Mouse (Mus musculus) spleen, postnatal 36 days (tissue): ENCODE data around the gene Il25.
"Not testable (repeated sequence)": the region's sequence is repeated elsewhere in the genome, so short reads cannot be mapped to it uniquely, and the experiment has no call there.

Source experiments
- DNase-seq, 2 experiments: peaks; one replicate each; pipeline ENCODE4 v3.0.0; 2022; ENCODE audit warnings: low spot score in 2 of 2, mixed read lengths in 1 of 2

The Il25 gene

DNA sequence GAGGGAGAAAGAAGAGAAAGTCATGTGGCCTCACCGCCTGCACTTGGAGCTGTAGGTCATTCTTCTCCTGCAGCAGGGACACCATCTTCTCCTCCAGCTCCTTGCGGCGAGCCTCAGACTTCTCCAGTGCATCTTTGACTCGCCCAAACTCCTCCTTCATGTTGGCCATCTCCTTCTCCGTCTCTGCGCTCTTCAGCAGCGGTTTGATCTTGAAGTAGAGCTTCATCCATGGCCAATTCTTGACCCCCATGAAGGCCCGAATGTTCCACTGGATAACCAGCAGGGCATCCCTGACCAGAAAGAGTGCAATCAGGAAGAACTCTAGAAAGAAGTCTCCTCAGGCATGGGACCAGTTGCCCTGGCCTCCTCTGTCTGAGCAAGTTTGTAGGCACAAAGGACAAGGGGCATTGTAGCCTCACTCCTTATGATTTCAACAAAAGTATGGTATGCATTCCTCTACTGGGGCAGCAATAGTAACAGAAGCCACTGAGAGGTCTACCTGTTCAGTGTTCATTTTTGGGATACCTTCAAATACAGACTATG is 21.2 kb downstream of the Il25 start:
- DNase-seq = no peak

DNA sequence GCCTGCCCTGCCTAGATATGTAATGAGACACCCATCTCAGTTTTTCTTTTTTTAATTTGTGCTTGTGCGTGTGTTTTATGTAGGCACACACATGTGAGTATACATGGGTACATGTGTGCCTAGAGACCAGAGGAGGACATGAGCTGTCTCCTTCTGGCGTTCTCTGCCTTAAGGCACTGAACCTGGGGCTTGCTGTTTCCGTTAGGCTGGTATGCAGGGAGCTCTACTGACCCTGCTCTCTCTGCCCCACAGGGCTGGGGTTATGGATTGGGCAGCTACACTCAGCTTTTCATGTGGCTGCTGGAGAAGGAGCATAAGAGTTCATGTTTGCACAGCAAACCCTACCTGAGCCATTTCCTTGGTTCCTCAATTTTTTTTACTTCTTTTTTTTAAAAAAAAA is 22.0 kb downstream of the Il25 start:
- no peak for DNase-seq

DNA sequence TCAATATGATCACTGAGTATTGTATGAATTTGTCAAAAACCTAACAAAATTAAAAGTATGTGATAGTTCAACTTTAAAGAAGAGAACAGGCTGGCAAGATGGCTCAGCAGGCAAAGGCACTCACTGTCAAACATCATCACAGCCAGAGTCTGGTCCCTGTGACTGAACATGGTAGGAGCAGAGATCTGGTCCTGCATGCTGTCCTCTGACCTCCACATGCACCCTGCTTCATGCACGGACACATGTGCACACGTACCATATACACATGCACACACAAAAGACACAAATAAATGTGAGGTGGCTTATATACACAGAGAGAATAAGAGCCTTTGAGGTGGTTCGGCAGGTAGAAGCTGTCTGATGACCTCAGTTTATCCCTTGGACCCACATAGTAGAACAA is 23.0 kb downstream of the Il25 start:
- no peak for DNase-seq

DNA sequence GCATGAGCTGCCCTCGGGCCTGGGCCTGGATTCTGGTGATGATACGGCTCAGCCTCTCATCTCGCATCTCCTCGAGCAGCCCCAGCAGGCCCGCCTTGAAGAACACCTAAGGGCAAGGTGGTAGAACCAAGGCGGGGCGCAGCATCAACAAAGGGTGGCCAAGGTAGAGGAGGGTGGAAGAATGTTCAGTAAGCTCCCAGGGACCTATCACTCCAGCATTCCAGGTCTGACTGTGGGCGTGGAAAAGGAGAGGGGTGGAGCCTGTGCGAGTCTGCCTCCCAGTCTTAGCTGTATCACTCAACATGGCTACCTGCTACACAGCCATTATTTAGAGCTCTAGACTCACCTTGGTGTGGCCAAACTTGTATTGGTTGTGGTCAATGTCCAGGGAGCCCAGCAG is 24.0 kb downstream of the Il25 start:
- no peak for DNase-seq

DNA sequence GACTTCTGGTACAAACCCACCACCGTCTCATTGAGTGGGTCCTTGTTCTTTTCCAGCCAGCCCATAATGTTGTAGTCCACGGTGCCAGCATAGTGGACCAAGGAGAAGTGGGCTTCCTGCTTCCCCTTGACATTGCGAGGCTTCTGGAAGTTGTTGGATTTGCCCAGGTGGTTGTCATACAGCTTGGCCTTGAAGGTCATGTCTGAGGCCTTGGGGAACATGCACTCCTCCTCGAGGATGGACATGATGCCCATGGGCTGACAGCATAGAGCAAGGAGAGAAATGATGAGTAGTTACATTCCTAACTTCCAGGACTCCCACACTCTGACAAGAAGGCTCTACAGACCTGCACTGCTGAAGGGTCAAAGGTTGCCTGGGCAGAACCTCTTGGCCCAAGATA is 26.0 kb downstream of the Il25 start:
- no peak for DNase-seq

DNA sequence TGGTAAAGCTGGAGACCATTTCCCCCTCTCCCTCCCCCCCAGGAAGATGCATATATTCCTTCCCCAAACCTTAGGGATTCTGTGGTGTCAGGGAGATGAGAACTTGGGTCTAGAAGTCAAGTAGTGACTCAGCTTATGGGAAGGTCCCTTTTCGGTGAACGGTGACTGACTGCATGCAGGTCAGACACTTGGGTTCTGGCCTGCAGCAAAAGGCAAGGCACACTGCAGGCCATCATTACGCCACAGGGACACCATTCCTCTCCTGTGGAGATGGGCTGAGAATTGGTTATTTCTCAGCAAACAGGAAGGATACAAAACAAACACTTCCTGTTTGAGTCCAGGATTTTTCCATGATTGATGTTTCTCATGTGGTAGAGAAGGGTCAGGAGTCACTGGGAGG is 26.7 kb downstream of the Il25 start:
- DNase-seq = no peak

DNA sequence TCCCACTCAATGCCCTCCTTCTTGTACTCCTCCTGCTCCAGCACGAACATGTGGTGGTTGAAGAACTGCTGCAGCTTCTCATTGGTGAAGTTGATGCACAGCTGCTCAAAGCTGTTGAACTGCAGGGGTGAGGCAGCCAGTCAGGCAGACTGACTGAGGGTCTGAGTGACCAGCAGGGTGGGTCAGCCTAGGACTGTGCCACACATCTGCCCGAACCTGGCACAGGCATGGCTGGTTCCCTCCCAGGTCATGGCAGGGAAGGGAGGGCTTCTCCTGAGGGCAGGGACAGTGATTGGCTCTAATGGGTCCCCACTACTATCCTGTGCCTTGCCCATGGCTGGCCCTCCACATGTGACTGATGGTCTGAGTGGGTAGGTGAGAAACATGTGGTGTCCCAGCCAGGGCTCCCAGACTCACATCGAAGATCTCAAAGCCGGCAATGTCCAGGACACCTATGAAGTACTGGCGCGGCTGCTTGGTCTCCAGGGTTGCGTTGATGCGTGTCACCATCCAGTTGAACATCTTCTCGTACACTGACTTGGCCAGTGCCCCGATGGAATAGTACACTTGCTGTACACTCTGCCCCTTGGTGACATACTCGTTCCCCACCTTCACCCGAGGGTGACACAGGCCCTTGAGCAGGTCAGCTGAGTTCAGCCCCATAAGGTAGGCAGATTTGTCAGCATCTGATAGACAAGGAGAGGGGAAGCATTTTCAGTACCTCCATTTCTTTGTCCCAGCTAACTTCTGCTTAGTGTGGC is 27.5 kb downstream of the Il25 start:
- not testable (repeated sequence) for DNase-seq

DNA sequence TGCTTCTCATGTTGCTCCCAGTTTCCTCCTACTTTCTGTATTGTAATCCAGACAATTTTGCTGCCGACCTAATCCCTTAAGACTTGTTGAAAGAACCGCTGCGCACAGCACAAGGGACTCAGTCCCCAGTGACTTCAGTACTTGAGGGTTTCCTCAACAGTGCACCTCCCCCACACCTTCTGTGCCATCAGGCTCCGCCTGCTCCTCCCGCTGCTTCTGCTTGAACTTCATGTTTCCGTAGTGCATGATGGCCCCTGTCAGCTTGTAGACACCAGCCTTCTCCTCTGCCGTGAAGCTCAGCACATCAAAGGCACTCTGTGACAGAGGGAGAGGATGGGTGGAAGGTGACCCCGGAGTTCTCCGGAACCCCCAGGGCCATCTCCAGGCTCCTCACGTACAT is 28.3 kb downstream of the Il25 start:
- no peak for DNase-seq

DNA sequence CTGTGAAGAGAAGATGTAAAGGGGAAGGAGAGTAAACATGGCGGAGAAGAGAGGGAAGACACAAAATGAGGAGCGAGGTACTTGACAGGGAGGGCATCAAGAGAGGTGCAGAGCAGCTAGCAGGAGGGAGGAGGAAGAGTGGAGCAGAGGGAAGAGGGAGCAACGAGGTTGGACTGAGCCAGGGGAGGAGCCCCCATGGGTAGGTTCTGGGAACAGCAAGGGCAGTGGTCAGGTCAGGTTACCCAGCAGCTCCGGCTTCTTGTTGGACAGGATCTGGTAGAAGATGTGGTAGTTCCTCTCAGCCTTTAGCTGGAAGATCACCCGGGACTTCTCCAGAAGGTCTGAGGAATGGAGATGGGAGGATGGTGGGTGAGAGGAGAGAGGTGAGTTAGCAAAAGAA is 29.0 kb downstream of the Il25 start:
- no peak for DNase-seq

DNA sequence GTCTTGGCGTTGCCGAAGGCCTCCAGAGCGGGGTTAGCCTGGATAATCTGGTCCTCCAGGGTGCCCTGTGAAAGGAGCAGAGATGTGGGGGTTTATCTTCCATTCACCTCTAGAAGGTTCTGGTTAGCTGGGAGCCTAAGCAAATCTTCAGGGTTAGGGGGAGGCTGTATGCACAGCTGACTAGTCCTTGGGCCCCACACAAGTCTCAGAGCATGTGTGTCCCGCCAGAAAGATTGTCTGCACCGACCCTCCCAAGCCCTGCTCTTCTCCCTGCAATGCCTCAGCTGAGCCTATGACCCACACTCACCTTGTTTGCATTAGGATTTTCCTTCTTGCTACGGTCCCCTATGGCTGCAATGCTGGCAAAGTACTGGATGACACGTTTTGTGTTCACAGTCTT is 30.2 kb downstream of the Il25 start:
- no peak for DNase-seq

DNA sequence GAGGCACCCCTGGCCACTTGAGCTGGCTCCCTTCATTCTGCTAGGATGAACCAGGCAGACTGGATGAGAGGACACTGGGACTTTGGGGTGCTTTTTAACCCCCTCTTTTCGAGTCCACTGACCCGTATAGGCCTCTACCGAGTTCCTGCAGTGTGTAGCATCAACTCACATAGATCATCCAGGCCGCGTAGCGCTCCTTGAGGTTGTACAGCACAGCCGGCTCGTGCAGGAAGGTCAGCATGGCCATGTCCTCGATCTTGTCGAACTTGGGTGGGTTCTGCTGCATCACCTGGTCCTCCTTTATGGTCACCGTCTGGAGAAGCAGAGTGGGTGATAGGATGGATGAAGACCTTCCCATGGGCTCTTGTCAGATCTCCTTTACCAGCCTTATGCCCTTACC is 31.2 kb downstream of the Il25 start:
- no peak for DNase-seq

DNA sequence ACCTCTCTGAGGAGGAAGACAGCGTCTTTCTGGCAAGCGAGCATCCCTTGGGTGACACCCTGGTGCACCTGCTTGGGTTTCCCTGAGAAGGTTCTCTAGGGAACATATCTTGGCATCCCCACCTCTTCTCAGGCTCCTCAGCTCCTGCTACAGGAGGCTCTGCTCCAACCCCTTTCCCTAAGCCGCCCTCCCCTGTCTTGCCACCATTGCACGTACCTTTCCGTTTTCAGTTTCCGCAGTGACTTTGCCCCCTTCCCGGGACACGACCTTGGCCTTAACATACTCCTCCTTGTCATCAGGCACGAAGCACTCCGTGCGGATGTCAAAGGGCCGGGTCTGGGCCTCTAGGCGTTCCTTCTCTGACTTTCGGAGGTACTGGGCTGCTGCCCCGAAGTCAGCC is 32.5 kb downstream of the Il25 start:
- no peak for DNase-seq

DNA sequence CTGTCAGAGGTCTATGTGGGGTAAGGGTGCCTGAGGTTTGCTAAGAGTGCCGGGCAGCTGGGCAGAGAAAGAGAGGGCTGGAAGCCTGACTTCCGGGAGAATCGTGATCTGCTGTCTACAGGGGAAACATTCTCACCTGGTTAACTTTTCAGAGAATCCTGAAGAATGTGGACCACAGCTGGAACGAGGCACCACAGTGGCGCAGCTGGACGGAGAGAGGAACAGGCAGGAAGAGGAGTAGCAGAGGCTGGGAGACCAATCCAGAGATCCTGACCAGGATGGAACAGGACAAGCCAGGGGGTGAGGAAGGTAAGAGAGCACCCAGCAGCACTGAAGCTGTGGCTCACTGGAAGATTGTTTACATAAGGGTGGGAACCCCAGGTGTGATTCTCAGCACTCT is 33.1 kb downstream of the Il25 start:
- no peak for DNase-seq

DNA sequence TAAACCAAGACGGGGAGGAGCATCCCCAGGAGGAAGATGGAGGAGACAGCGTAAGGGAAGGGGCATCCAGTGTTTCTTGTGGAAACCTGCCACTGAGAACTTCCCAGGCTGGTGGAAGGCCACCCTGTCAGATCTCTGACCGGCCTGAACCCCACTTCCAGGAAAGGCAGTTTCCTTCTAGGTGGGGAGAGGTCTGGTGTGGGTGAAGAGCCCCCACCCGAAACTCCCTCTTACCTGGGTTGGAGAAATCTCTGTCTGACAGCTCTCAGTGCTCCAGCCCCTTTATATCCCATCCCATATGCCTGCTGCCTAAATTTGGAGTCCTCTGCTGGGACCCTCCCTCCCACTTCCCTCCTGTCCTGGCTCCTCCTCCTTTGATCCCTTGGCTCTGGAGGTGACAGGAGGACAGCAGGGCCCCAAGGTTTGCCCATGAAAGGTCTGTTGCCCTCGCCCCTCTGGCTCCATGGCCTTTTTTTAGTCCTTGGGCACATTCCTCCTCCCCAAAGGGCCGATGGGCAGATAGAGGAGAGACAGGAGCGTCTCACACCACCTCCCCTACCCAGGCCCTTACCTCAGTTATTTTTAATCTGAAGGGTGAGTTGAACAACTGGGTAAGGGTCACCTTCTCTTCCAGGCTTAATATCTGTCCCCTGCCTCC is 34.0 kb downstream of the Il25 start, which contains the start of gene Myh6:
Myh6 (minus strand) TSS at position 608 of the 658 bp plus-strand sequence.
- DNase-seq = no peak

DNA sequence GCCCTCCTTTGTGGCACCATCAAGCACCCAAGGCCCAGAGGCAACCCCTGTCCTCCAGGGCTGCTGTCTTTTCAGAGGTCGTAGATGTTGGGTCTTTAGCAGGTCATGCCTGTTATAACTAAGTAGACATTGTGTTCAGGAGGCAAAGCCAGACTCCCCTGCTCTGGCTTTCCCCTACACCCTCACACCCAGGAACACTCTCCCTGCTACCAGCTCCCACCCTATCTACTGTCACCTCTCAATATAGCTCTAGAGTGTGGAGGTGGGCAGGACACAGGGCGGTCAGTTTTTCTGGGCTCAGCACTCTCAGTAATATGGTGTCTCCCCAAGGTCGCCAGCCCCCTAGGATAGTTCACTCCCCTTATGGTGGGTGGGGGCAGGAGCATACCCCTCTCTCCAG is 35.4 kb downstream of the Il25 start:
- DNase-seq = no peak

DNA sequence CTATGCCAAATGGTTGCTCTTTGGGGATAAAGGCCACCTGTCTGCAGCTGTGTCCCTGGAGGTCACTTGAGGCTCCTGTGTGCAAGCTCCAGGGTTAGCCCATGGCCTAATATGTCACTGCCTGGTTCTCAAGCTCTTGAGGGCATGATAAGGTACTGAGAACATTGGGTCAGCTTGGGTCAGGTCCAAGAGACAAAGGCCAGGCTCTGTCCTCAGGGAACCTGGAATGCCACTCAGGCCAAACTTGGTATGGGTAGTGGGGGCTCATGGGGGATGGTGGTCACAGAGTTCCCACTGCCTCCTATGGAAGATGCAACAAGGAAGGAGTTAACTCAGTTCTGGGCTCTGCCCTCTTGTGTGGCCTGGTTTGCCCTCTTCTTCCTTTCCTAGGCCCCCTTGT is 35.8 kb downstream of the Il25 start:
- DNase-seq = no peak

DNA sequence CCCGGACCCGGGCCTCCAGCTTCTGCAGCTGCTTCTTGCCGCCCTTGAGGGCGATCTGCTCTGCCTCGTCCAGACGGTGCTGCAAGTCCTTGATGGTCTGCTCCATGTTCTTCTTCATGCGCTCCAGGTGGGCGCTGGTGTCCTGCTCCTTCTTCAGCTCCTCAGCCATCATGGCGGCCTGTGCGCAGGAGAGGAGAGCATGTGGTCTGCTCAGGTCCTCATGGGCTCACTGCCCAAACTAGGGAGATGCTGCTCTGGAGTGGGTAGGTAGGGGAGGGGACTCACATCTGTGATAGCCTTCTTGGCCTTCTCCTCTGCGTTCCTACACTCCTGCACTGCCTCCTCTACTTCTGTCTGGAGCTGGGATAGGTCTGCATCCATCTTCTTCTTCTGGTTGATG is 40.3 kb downstream of the Il25 start:
- DNase-seq = not testable (repeated sequence)

DNA sequence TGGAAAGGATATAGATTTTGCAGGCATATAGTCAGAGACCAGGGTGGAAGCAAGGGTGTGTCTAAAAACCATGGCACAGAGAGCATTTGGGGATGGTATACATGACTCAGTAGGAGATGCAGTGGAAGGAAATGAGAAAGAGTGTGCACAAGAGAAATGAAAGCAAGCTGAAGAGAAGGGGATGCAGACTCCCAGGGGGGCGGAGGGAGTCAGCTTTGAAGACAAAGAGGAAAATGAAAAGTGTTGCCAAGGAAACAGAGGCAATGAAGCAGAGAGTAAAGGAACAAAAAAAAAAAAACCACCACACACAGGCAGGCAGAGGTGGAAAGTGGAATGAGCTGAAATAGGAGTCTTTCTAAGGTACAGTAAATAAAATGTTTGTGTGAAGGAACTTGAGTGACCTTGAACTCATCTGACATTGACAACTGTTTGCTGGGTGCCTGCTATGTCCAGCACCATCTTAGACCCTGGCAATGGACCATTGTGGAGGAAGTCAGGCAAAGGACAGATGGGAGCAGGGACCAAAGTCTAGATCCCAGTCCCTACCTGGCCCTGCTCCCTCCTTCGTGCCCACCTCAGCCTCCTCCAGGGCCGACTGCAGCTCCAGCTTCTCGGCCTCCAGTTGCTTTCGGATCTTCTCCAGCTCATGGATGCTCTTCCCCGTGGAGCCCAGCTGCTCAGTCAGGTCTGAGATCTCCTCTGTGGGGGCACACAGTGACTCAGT is 41.7 kb downstream of the Il25 start:
- DNase-seq = no peak

DNA sequence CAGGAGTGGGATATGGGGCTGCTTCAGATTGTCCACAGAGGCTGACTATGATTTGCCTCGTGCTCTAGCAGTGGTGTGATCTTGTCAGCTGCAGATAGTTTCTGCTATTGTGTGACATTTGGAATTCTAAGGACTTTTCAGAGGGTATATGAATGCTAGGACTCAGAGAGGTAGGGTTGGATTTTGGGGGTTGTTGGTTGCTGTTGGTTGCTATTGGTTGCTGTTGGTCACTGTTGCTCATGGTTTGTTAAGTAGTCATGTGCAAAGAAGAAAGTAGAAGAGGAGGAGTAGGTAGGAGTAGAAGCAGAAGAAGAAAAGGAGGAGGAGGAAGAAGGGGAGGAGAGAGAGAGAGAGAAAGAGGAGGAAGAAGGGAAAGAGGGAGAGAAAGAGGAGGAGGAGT is 44.1 kb downstream of the Il25 start, which contains the start of gene Gm17428:
Gm17428 (plus strand) TSS at position 301 of the 400 bp plus-strand sequence.
- no peak for DNase-seq

DNA sequence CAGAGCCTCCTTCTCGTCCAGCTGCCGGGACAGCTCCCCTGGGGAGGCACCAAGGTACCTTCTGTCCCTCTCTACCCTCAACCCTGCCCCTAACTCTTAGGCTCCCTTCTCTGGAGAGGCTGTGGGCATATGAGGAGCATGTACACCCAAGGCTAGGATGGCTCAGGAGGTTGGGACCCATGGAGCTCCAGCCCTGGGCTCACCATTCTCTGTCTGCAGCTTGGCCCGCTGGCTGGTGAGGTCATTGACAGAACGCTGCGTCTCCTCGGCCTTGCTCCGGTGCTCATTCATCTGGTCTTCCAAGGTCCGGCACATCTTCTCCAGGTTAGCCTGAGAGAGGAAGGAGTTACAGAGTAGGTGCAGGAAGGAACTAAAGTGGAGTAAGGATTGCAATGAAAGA is 46.2 kb downstream of the Il25 start:
- DNase-seq = no peak

DNA sequence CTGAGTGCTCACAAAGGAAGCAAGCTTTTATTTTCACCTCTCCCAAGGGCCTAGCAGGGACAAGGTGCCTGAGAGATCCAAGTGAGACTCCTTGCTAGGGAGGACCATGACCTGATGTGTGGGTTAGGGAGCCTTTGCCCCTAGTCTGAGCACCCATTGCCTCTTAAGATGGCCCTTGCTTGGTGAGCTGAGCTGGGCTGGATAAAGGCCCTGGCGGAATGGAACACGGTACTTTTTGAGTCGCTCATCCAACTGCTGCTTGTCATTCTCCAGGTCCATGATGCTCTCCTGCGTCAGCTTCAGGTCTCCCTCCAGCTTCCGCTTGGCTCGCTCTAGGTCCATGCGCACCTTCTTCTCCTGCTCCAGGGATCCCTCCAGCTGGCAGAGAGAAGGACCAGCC is 49.4 kb downstream of the Il25 start:
- DNase-seq = no peak
